Mouse (Mus musculus): ENCODE data around the gene Ppp2r5c.

DNA sequence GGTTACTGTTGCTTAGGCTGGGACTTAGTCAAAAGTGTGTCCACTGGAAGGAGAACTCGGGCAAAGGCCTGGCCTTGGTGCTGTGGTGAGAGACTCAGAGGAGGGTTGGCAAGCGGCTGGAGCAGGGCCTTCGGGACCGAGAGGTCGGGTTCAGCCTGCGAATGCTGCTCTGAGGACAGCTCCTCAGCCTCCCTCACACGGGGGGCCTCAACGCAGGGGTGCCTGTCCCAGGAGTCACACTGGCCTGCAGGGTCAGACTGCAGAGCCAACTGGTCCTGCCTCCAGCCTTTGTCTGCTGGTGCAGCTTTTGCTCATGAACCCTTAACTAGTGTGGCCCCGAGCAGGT is 57.2 kb downstream of the Ppp2r5c start:
- no peak for TF ChIP-seq CTCF (IDR thresholded peaks at IDR 0.05; ENCODE audit: low read depth)
- TF ChIP-seq EP300 (IDR thresholded peaks at IDR 0.05; ENCODE audit: low read depth), result no peak

All from heart, postnatal 0 days (tissue).